Mouse (Mus musculus) olfactory bulb, adult 2 months (tissue): ENCODE results near the gene Klc3. TPM values are rescaled to one million over a fixed set of nuclear protein-coding genes. Genes with fewer than 3 reads are reported as not detected.

Source experiments
- H3K27ac ChIP-seq: fragments of 200-500 bp; 2 replicates; pipeline ENCODE4 v1.5.1; 2012; ENCODE audit warnings: low read depth, low read length; ENCODE audit not compliant: insufficient read depth
- H3K4me1 ChIP-seq: fragments of 200-500 bp; 2 replicates; pipeline ENCODE4 v1.6.1; 2012; ENCODE audit warnings: low read length; ENCODE audit not compliant: control insufficient read depth, insufficient read depth
- H3K4me3 ChIP-seq: fragments of 200-500 bp; 2 replicates; pipeline ENCODE4 v1.5.1; 2012; ENCODE audit warnings: mild to moderate bottlenecking, low read depth, low read length, moderate library complexity; ENCODE audit not compliant: insufficient read depth
- CTCF ChIP-seq: fragments of 200-500 bp; IDR thresholded peaks from 2 replicates; pipeline ENCODE4 v1.5.1; 2012; ENCODE audit warnings: low read depth, mild to moderate bottlenecking, low read length, moderate library complexity; ENCODE audit not compliant: insufficient read depth
- POLR2A ChIP-seq: fragments of 200-500 bp; IDR thresholded peaks from 2 replicates; pipeline ENCODE4 v1.6.1; 2012; ENCODE audit warnings: mild to moderate bottlenecking, low read depth, low read length, moderate library complexity; ENCODE audit not compliant: insufficient read depth
- WGBS: fragments of 180-500 bp; shearing (Covaris S2); methylation state at CpG from one replicate; pipeline ENCODE4 v1.1.7; 2018; 5-methylcytosine and 5-hydroxymethylcytosine counted together
- polyA plus RNA-seq: library from polyadenylated mRNA; stranded (reverse); fragments of >200 nt; gene quantifications from 2 replicates; pipeline ENCODE4 v1.2.4, GENCODE M21; 2012; ENCODE audit warnings: low replicate concordance; ENCODE audit not compliant: missing spikeins, insufficient read depth, insufficient read length

Gene Klc3
- polyA plus RNA-seq, 1 experiment = not detected

- WGBS = 87% methylated on average over 3 of the region's 3 CpGs
- H3K4me1 ChIP-seq = no peaks in the 10 kb centered on the region
Observed at GRCm38 (mm10) chr7:19413525-19413924, 9.6 kb upstream of the Klc3 start.

GRCm38 (mm10) chr7:19411783-19412182, 7.9 kb upstream of the Klc3 start:
- Histone ChIP-seq H3K4me1 (no peaks in the 10 kb centered on the region), H3K27ac (no peak overlapping the region), H3K4me3 (no peak overlapping the region)
- WGBS = 89% methylated on average over 5 of the region's 5 CpGs
- TF ChIP-seq POLR2A = no peak
- TF ChIP-seq CTCF = no peak

More at GRCm38 (mm10) chr7:19413525-19413924, 9.6 kb upstream of the Klc3 start:
- Histone ChIP-seq H3K27ac (no peak overlapping the region), H3K4me3 (no peak overlapping the region)
- TF ChIP-seq POLR2A (no peak), CTCF (no peak)

GRCm38 (mm10) chr7:19410766-19411344, 7.0 kb upstream of the Klc3 start:
- H3K4me3 ChIP-seq = no peak overlapping the region
- 70% methylated on average over 11 of the region's 11 CpGs for WGBS
- H3K4me1 ChIP-seq = no peaks in the 10 kb centered on the region
- TF ChIP-seq CTCF (no peak), POLR2A (no peak)
- no peak overlapping the region for H3K27ac ChIP-seq

- no peak for TF ChIP-seq CTCF
- TF ChIP-seq POLR2A = no peak
- Histone ChIP-seq H3K4me1 (no peaks in the 10 kb centered on the region), H3K27ac (no peak overlapping the region), H3K4me3 (no peak overlapping the region)
- 61% methylated on average over 6 of the region's 6 CpGs for WGBS
Observed at GRCm38 (mm10) chr7:19409753-19410152, 5.8 kb upstream of the Klc3 start.

GRCm38 (mm10) chr7:19405417-19405816, 1.5 kb upstream of the Klc3 start:
- TF ChIP-seq POLR2A = no peak
- peak; percentile 83 for TF ChIP-seq CTCF
- peaks cover 7% of the 10 kb centered on the region; the same call in 1 of the 2 replicates for H3K4me1 ChIP-seq
- H3K27ac ChIP-seq = no peak overlapping the region
- WGBS = 2% methylated on average over 19 of the region's 19 CpGs
- no peak overlapping the region for H3K4me3 ChIP-seq

- Histone ChIP-seq H3K27ac (no peak within 1 kb of the TSS), H3K4me1 (peaks cover 12% of the 10 kb centered on the region), H3K4me3 (peak within 1 kb of the TSS; percentile 25)
- 66% methylated on average over 7 of the region's 7 CpGs for WGBS
- TF ChIP-seq CTCF (no peak), POLR2A (no peak)
Observed at GRCm38 (mm10) chr7:19404476-19404875, 572 bp upstream of the Klc3 start, which contains the start of gene Ckm. Ckm (plus strand) TSS chr7:19404776.

- H3K4me3 ChIP-seq = no peak overlapping the region
- WGBS = 81% methylated on average over 9 of the region's 9 CpGs
- no peak overlapping the region for H3K27ac ChIP-seq
- H3K4me1 ChIP-seq = peaks cover 12% of the 10 kb centered on the region
- no peak for TF ChIP-seq POLR2A
- no peak for TF ChIP-seq CTCF
Observed at GRCm38 (mm10) chr7:19402535-19403112, 1.3 kb downstream of the Klc3 start.

GRCm38 (mm10) chr7:19400946-19401345, 3.0 kb downstream of the Klc3 start:
- TF ChIP-seq CTCF (no peak), POLR2A (no peak)
- WGBS = 84% methylated on average over 4 of the region's 4 CpGs
- Histone ChIP-seq H3K27ac (no peak overlapping the region), H3K4me1 (peaks cover 12% of the 10 kb centered on the region), H3K4me3 (no peak overlapping the region)

GRCm38 (mm10) chr7:19399496-19400280, 4.2 kb downstream of the Klc3 start:
- Histone ChIP-seq H3K4me1 (peaks cover 12% of the 10 kb centered on the region), H3K4me3 (no peak overlapping the region), H3K27ac (no peak overlapping the region)
- no peak for TF ChIP-seq POLR2A
- TF ChIP-seq CTCF = no peak
- WGBS = 11% methylated on average over 27 of the region's 27 CpGs
